Mouse (Mus musculus): ENCODE results near the gene Zfp148. TPM values are rescaled to one million over a fixed set of nuclear protein-coding genes. Genes with fewer than 3 reads are reported as not detected.

Zfp148 gene
- polyA plus RNA-seq (2012; rRNA removed; ENCODE audit: low replicate concordance) = 12.7 and 19.7 TPM in 2 replicates

DNA sequence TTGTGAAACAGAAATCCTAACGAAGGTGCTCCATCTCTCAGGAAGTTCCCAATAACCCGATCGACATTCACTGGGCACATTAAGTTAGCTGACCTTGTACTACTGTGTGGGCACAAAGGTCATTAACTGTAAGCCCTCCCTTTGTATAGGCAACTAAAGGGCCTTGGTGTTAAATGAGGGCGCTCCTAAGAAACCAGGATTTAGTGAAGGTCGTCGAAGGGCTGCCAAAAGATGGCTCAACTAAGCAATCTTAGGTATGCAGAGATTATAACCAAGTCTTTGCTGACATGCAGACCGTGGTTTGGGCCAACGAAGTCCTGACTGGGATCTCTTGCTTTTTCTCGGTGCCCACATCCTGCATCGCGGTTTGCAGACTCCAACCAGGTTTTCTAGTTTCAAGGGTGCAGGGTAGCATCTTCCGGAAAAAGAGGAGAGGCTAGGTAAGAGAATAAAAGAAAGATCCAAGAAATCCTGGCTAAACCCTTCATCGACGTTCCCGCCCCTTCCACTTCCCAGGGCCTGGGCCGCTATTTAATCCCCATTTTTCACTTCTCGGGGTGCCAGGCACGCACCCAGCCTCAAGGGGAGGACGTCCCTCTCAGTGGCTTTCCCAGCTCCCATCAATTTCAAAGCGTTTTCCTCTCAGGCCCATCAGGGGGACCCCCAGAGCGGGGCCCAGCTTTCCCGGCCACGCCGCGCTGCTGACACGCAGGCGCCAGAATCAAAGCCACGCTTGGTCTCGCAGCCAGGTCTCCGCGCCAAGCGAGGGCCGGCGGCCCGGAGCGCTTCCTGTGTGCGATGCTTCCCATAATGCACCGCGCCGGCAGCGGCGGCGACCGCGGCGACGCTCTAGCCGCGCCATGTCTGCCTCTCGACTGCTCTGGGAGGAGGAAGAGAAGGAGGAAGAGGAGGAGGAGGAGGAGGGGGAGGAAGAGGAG is at the start of gene Zfp148:
Zfp148 (plus strand) TSS at position 893 of the 938 bp plus-strand sequence.

GRCm38 (mm10) chr16:33516807-33517565 is 136.3 kb downstream of the Zfp148 start, which contains the start of gene Slc12a8:
Slc12a8 (plus strand) TSS chr16:33517328.

Other genes starting within 250 kb of the Zfp148 start
- gene Osbpl11, start 195.8 kb upstream of the Zfp148 start, polyA plus RNA-seq (2012; rRNA removed; ENCODE audit: low replicate concordance) = 23.9 and 37.1 TPM in 2 replicates
- gene Snx4, start 129.4 kb upstream of the Zfp148 start, polyA plus RNA-seq (2012; rRNA removed; ENCODE audit: low replicate concordance) = 11.0 and 18.1 TPM in 2 replicates
- gene Slc12a8, start 136.5 kb downstream of the Zfp148 start, polyA plus RNA-seq (2012; rRNA removed; ENCODE audit: low replicate concordance) = 1.2 and 2.5 TPM in 2 replicates